Mouse (Mus musculus): ENCODE data around the gene H2-DMb2.

- TF ChIP-seq MYOD1 (IDR thresholded peaks at IDR 0.05; ENCODE audit: control insufficient read depth in 1 of 3, insufficient read length in 2 of 3, low read depth in 2 of 3) (no peak), POLR2A (IDR thresholded peaks at IDR 0.05; ENCODE audit: insufficient read length, low read depth) (no peak), USF1 (IDR thresholded peaks at IDR 0.05; ENCODE audit: low read depth) (no peak), POLR2AphosphoS2 (IDR thresholded peaks at IDR 0.05; ENCODE audit: insufficient read length, low read depth) (no peak), MYOG (IDR thresholded peaks at IDR 0.05; ENCODE audit: control insufficient read depth in 1 of 3, insufficient read depth in 1 of 3, insufficient read length in 2 of 3, low read depth in 2 of 3) (no peak), TCF12 (IDR thresholded peaks at IDR 0.05; ENCODE audit: insufficient read depth, poor library complexity, severe bottlenecking) (no peak), MAX (IDR thresholded peaks at IDR 0.05; ENCODE audit: low read depth) (no peak), E2F4 (IDR thresholded peaks at IDR 0.05; ENCODE audit: insufficient read depth) (no peak), TCF3 (IDR thresholded peaks at IDR 0.05; ENCODE audit: insufficient read length, low read depth) (no peak), CEBPB (IDR thresholded peaks at IDR 0.05; ENCODE audit: insufficient read depth, poor library complexity, severe bottlenecking) (no peak), SRF (IDR thresholded peaks at IDR 0.05; ENCODE audit: control insufficient read depth, insufficient read length, low read depth) (no peak), REST (IDR thresholded peaks at IDR 0.05; ENCODE audit: insufficient read depth, insufficient read length) (no peak)
Measured at GRCm38 (mm10) chr17:34143461-34143860, 354 bp downstream of the H2-DMb2 start.

Measured in myocyte (in vitro differentiated cells).